9 mouse cellular contexts compared by ENCODE assay signal in the genomic region with DNA sequence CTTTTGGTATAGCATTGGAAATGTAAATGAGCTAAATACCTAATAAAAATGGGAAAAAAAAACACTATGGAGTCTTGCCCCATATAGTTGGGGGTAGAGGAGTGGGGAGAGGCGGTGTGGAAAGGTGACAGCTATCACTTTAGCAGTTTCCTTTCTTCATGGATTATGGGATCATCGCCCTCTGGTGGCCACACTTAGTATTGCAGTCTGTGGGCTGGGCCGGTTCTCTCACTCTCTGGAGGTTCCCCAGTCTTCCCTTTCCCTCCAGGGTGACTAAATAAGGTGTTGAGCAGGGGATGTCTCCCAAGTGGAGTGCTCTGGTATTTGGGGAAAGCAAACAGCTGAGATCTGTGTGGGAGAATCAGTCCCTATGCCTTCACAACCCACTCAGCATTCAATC. TPM values are rescaled to one million over a fixed set of nuclear protein-coding genes. Genes with fewer than 3 reads are reported as not detected.
DNase-seq lines count a peak whose midpoint lies in the region; ATAC-seq and TF ChIP-seq lines count a peak whose summit lies in the region.
"Had no signal": no experiment of that assay in that cellular context is flagged by ENCODE, and none has a peak within 500 bp of the region (broad histone marks: within the 10 kb centered on the region; RNA-seq: fewer than 3 reads in every experiment).

No protein-coding gene starts in this region.

- H3K27me3 ChIP-seq in G1E (ENCODE audit: insufficient read depth, low read length), result no peaks in the 10 kb centered on the region
- no peaks in the 10 kb centered on the region for H3K27me3 ChIP-seq in embryonic facial prominence, embryonic 14.5 days (replicated peaks; ENCODE audit: control insufficient read depth, insufficient read depth, low read length)
- no peaks in the 10 kb centered on the region for H3K27me3 ChIP-seq in heart, embryonic 10.5 days (ENCODE audit: insufficient read depth, poor library complexity, severe bottlenecking)
- H3K27me3 ChIP-seq: limb, embryonic 15.5 days had no signal

- no peak for ATAC-seq in G1E (ENCODE audit: extremely low read depth, insufficient number of reproducible peaks, low FRiP score, poor library complexity, severe bottlenecking)
- no peak; the same call in 1 of the 2 replicates for ATAC-seq in embryonic facial prominence, embryonic 14.5 days (ENCODE audit: low read depth)

- no peaks in the 10 kb centered on the region for H3K36me3 ChIP-seq in G1E (replicated peaks)
- no peaks in the 10 kb centered on the region for H3K36me3 ChIP-seq in embryonic facial prominence, embryonic 14.5 days (ENCODE audit: control insufficient read depth, insufficient read depth, low read length)
- H3K36me3 ChIP-seq in heart, embryonic 10.5 days, result no peaks in the 10 kb centered on the region
- H3K36me3 ChIP-seq: limb, embryonic 15.5 days had no signal

- H3K9ac ChIP-seq in embryonic facial prominence, embryonic 14.5 days (ENCODE audit: low read depth, low read length), result no peak overlapping the region
- H3K9ac ChIP-seq: limb, embryonic 15.5 days had no signal

- peak; percentile 51 for DNase-seq in G1E (ENCODE audit: low spot score)
- DNase-seq in adrenal gland, postnatal 4 days (ENCODE audit: low spot score in 2 of 2), result peak; percentile 50 to 69
- peak; percentile 35 for DNase-seq in embryonic facial prominence, embryonic 14.5 days (ENCODE audit: low spot score)
- DNase-seq in heart, embryonic 10.5 days (ENCODE audit: low spot score), result peak; percentile 83
- DNase-seq in layer of hippocampus, adult 18-20 months (ENCODE audit: low spot score in 2 of 2), result peak; percentile 55 to 86
- DNase-seq in lung, postnatal 14 days, result peak; percentile 82
- DNase-seq in right cerebral cortex, postnatal 14 days, result peak; percentile 74
- peak; percentile 80 for DNase-seq in urinary bladder, postnatal 25 days (ENCODE audit: low spot score)

- peaks cover under 1% of the 10 kb centered on the region for H3K9me3 ChIP-seq in G1E (replicated peaks)
- no peaks in the 10 kb centered on the region for H3K9me3 ChIP-seq in embryonic facial prominence, embryonic 14.5 days (ENCODE audit: control insufficient read depth, low read length)
- H3K9me3 ChIP-seq in heart, embryonic 10.5 days, result no peaks in the 10 kb centered on the region
- H3K9me3 ChIP-seq: limb, embryonic 15.5 days had no signal

- H3K4me1 ChIP-seq in G1E (ENCODE audit: insufficient read depth, low read depth, low read length), result no peaks in the 10 kb centered on the region
- H3K4me1 ChIP-seq in embryonic facial prominence, embryonic 14.5 days (ENCODE audit: control insufficient read depth, insufficient read depth, low read length), result no peaks in the 10 kb centered on the region
- no peaks in the 10 kb centered on the region for H3K4me1 ChIP-seq in heart, embryonic 10.5 days
- H3K4me1 ChIP-seq: limb, embryonic 15.5 days had no signal

- no peak overlapping the region for H3K27ac ChIP-seq in embryonic facial prominence, embryonic 14.5 days (replicated peaks; ENCODE audit: low read depth, low read length)
- no peak overlapping the region for H3K27ac ChIP-seq in heart, embryonic 10.5 days
- H3K27ac ChIP-seq: limb, embryonic 15.5 days had no signal

- no peak overlapping the region for H3K4me2 ChIP-seq in embryonic facial prominence, embryonic 14.5 days (ENCODE audit: low read depth, low read length)
- H3K4me2 ChIP-seq: limb, embryonic 15.5 days had no signal

- no peak overlapping the region for H3K4me3 ChIP-seq in G1E (ENCODE audit: low read depth, low read length)
- H3K4me3 ChIP-seq in embryonic facial prominence, embryonic 14.5 days (ENCODE audit: low read depth, low read length), result no peak overlapping the region
- H3K4me3 ChIP-seq in heart, embryonic 10.5 days, result no peak overlapping the region
- H3K4me3 ChIP-seq: limb, embryonic 15.5 days had no signal

- 0% methylated on average over 3 of the region's 3 CpGs for WGBS in embryonic facial prominence, embryonic 14.5 days
- 6% methylated on average over 3 of the region's 3 CpGs for WGBS in heart, embryonic 10.5 days

- TF ChIP-seq CTCF in G1E (IDR thresholded peaks at IDR 0.05; ENCODE audit: low read depth, low read length), result peak; percentile 90

RNA-seq across cellular contexts. Expression of a gene that starts 33.1 kb away (rescaled TPM):
- total RNA-seq in G1E (2014; fragmentation: Nextera tagmentation) (not detected in 2 replicates), G1E (2017) (0.16 TPM in 1 of 2 replicates, not detected in the other)
- not detected in 2 replicates for polyA plus RNA-seq in G1E (2012)
- 100 to 1,000 TPM; 116 to 117 TPM for total RNA-seq in adrenal gland, postnatal 4 days (2021)
- 13.4 and 13.6 TPM in 2 replicates for polyA plus RNA-seq in embryonic facial prominence, embryonic 14.5 days (2014; fragmentation: Nextera tagmentation; extraction: Ambion mirVana)
- polyA plus RNA-seq in heart, embryonic 10.5 days (2016; fragmentation: Nextera tagmentation; extraction: Ambion mirVana), result 13.9 and 15.3 TPM in 2 replicates
- 10 to 100 TPM; 57.0 to 57.2 TPM for total RNA-seq in layer of hippocampus, adult 18-20 months (2021)

Comparison
In these comparisons a context has a peak if more than half of its experiments do, and no peak if none do; other contexts are left out.
1. RNA of a gene that starts 33.1 kb away (total RNA-seq): 116 to 117 TPM in adrenal gland, postnatal 4 days and 57.0 to 57.2 TPM in layer of hippocampus, adult 18-20 months; 0.16 TPM in G1E; every median in the first group is over 10 times any median in the second.
2. Peak in every context shown above with its lines, with median percentiles within 50 percentile points of each other: DNase-seq.